Mouse (Mus musculus) kidney, postnatal 36 days (tissue): ENCODE measurements around the gene Mcf2l.

Experiments used
- DNase-seq, 2 experiments: peaks; one replicate each; pipeline ENCODE4 v3.0.0; 2021 to 2022; ENCODE audit warnings: mixed read lengths in 2 of 2

Mcf2l gene

GRCm38 (mm10) chr8:12955362-12955879 is 81.8 kb downstream of the Mcf2l start:
- no peak for DNase-seq

GRCm38 (mm10) chr8:12955880-12956279 is 82.3 kb downstream of the Mcf2l start:
- no peak for DNase-seq

- DNase-seq = no peak
Observed at GRCm38 (mm10) chr8:12956941-12957340, 83.3 kb downstream of the Mcf2l start.

GRCm38 (mm10) chr8:12957419-12957818 is 83.8 kb downstream of the Mcf2l start:
- no peak for DNase-seq

GRCm38 (mm10) chr8:12960609-12961008 is 87.0 kb downstream of the Mcf2l start:
- DNase-seq = peak in 1 of 2 experiments; percentile 33

- no peak for DNase-seq
Observed at GRCm38 (mm10) chr8:12961211-12961610, 87.6 kb downstream of the Mcf2l start.

GRCm38 (mm10) chr8:12961821-12962534 is 88.4 kb downstream of the Mcf2l start:
- no peak for DNase-seq

GRCm38 (mm10) chr8:12962541-12963380 is 89.2 kb downstream of the Mcf2l start:
- DNase-seq = no peak

- DNase-seq = no peak
Observed at GRCm38 (mm10) chr8:12976290-12976689, 102.7 kb downstream of the Mcf2l start.

GRCm38 (mm10) chr8:12976723-12977122 is 103.1 kb downstream of the Mcf2l start:
- DNase-seq = no peak

GRCm38 (mm10) chr8:12977325-12977724 is 103.7 kb downstream of the Mcf2l start:
- no peak for DNase-seq

- DNase-seq = no peak
Observed at GRCm38 (mm10) chr8:12978308-12978707, 104.7 kb downstream of the Mcf2l start.

GRCm38 (mm10) chr8:12978726-12979125 is 105.1 kb downstream of the Mcf2l start:
- peak; percentile 76 to 81 for DNase-seq

GRCm38 (mm10) chr8:12983681-12984467 is 110.3 kb downstream of the Mcf2l start:
- DNase-seq = no peak

- DNase-seq = no peak
Observed at GRCm38 (mm10) chr8:12984601-12985243, 111.1 kb downstream of the Mcf2l start.

- no peak for DNase-seq
Observed at GRCm38 (mm10) chr8:12985259-12985658, 111.7 kb downstream of the Mcf2l start.

- DNase-seq = no peak
Observed at GRCm38 (mm10) chr8:12987571-12987970, 114.0 kb downstream of the Mcf2l start.

GRCm38 (mm10) chr8:12988722-12989430 is 115.3 kb downstream of the Mcf2l start:
- peak in 1 of 2 experiments; percentile 51 for DNase-seq

GRCm38 (mm10) chr8:12991411-12991810 is 117.8 kb downstream of the Mcf2l start:
- DNase-seq = no peak

- DNase-seq = no peak
Observed at GRCm38 (mm10) chr8:12994468-12994867, 120.9 kb downstream of the Mcf2l start.

GRCm38 (mm10) chr8:12995481-12995880 is 121.9 kb downstream of the Mcf2l start:
- no peak for DNase-seq

- DNase-seq = no peak
Observed at GRCm38 (mm10) chr8:12996831-12997275, 123.2 kb downstream of the Mcf2l start.
